Mouse (Mus musculus): ENCODE data around the gene Brk1. TPM values are rescaled to one million over a fixed set of nuclear protein-coding genes. Genes with fewer than 3 reads are reported as not detected.

Gene Brk1
- total and polyA plus RNA-seq, 3 experiments = 147 to 161 TPM; not detected in 1

GRCm38 (mm10) chr6:113612258-113612969 is 7.8 kb downstream of the Brk1 start:
- H3K9ac ChIP-seq (ENCODE audit: control insufficient read depth, low read depth, low read length, poor library complexity, severe bottlenecking) = no peak overlapping the region
- H3K79me2 ChIP-seq (ENCODE audit: control insufficient read depth, insufficient read depth, low read length, poor library complexity) = peaks cover 17% of the 10 kb centered on the region
- no peaks in the 10 kb centered on the region for H3K27me3 ChIP-seq (ENCODE audit: control insufficient read depth in 1 of 2, insufficient read depth in 2 of 2, low read length in 2 of 2)
- H3K4me3 ChIP-seq (ENCODE audit: control insufficient read depth in 1 of 2, insufficient read depth in 1 of 2, low read depth in 2 of 2, low read length in 2 of 2) = no peak overlapping the region
- TF ChIP-seq MXI1 (IDR thresholded peaks at IDR 0.05; ENCODE audit: low read depth, low read length) (no peak), ZMIZ1 (IDR thresholded peaks at IDR 0.05; ENCODE audit: low read depth, low read length) (no peak), E2F4 (IDR thresholded peaks at IDR 0.05; ENCODE audit: borderline replicate concordance, low read depth, low read length) (no peak), BHLHE40 (IDR thresholded peaks at IDR 0.05; ENCODE audit: borderline replicate concordance, low read depth, low read length) (no peak), TAL1 (IDR thresholded peaks at IDR 0.05; ENCODE audit: low read length) (no peak), POLR2AphosphoS2 (IDR thresholded peaks at IDR 0.05; ENCODE audit: low read length) (no peak), MYB (IDR thresholded peaks at IDR 0.05; ENCODE audit: low read depth, low read length) (no peak), USF2 (IDR thresholded peaks at IDR 0.05; ENCODE audit: borderline replicate concordance in 1 of 2, insufficient read depth in 1 of 2, low read depth in 1 of 2, low read length in 2 of 2) (no peak), TBP (IDR thresholded peaks at IDR 0.05; ENCODE audit: low read depth, low read length) (no peak), CTCF (IDR thresholded peaks at IDR 0.05 in 2 of 3, conservative IDR thresholded peaks at IDR 0.05 in 1 of 3; ENCODE audit: control insufficient read depth in 1 of 3, insufficient read depth in 1 of 3, low read depth in 2 of 3, low read length in 3 of 3, poor library complexity in 1 of 3, severe bottlenecking in 1 of 3) (no peak), CHD1 (IDR thresholded peaks at IDR 0.05; ENCODE audit: low read depth, low read length) (no peak), MEF2A (IDR thresholded peaks at IDR 0.05; ENCODE audit: extremely low read depth, insufficient replicate concordance, low read depth, low read length, poor library complexity, severe bottlenecking) (no peak), MAX (IDR thresholded peaks at IDR 0.05; ENCODE audit: low read length) (no peak), GABPA (IDR thresholded peaks at IDR 0.05; ENCODE audit: low read depth, low read length) (no peak), HCFC1 (IDR thresholded peaks at IDR 0.05; ENCODE audit: low read depth, low read length) (no peak), USF1 (IDR thresholded peaks at IDR 0.05; ENCODE audit: low read depth, low read length) (no peak)
- H3K36me3 ChIP-seq (ENCODE audit: control insufficient read depth in 1 of 2, insufficient read depth in 2 of 2, low read length in 2 of 2) = peaks cover 12 to 26% of the 10 kb centered on the region in 2 experiments
- H3K27ac ChIP-seq (ENCODE audit: control insufficient read depth, low read depth, low read length) = no peak overlapping the region
- DNase-seq (ENCODE audit: low read depth, low spot score) = no peak
- no peaks in the 10 kb centered on the region for H3K9me3 ChIP-seq (replicated peaks; ENCODE audit: insufficient read depth, low read length)
- no peaks in the 10 kb centered on the region for H3K4me1 ChIP-seq (ENCODE audit: control insufficient read depth in 1 of 2, insufficient read depth in 2 of 2, low read length in 2 of 2)

- no peak for DNase-seq (ENCODE audit: low read depth, low spot score)
- H3K9ac ChIP-seq (ENCODE audit: control insufficient read depth, low read depth, low read length, poor library complexity, severe bottlenecking) = no peak overlapping the region
- H3K27me3 ChIP-seq (ENCODE audit: control insufficient read depth in 1 of 2, insufficient read depth in 2 of 2, low read length in 2 of 2) = no peaks in the 10 kb centered on the region
- no peaks in the 10 kb centered on the region for H3K9me3 ChIP-seq (replicated peaks; ENCODE audit: insufficient read depth, low read length)
- 0 out of 4 replicates have a peak, but pooled peaks cover 0 to 4% of the 10 kb centered on the region in 2 experiments for H3K4me1 ChIP-seq (ENCODE audit: control insufficient read depth in 1 of 2, insufficient read depth in 2 of 2, low read length in 2 of 2)
- H3K27ac ChIP-seq (ENCODE audit: control insufficient read depth, low read depth, low read length) = no peak overlapping the region
- no peak overlapping the region for H3K4me3 ChIP-seq (ENCODE audit: control insufficient read depth in 1 of 2, insufficient read depth in 1 of 2, low read depth in 2 of 2, low read length in 2 of 2)
- H3K36me3 ChIP-seq (ENCODE audit: control insufficient read depth in 1 of 2, insufficient read depth in 2 of 2, low read length in 2 of 2) = peaks cover 12 to 24% of the 10 kb centered on the region in 2 experiments
- TF ChIP-seq USF2 (IDR thresholded peaks at IDR 0.05; ENCODE audit: borderline replicate concordance in 1 of 2, insufficient read depth in 1 of 2, low read depth in 1 of 2, low read length in 2 of 2) (no peak), MEF2A (IDR thresholded peaks at IDR 0.05; ENCODE audit: extremely low read depth, insufficient replicate concordance, low read depth, low read length, poor library complexity, severe bottlenecking) (no peak), POLR2AphosphoS2 (IDR thresholded peaks at IDR 0.05; ENCODE audit: low read length) (no peak), ETS1 (IDR thresholded peaks at IDR 0.05; ENCODE audit: low read depth, low read length) (no peak), GATA1 (IDR thresholded peaks at IDR 0.05; ENCODE audit: low read depth, low read length) (no peak), ZKSCAN1 (IDR thresholded peaks at IDR 0.05; ENCODE audit: low read depth, low read length) (no peak), TCF12 (IDR thresholded peaks at IDR 0.05; ENCODE audit: low read depth, low read length) (no peak), POLR2A (IDR thresholded peaks at IDR 0.05; ENCODE audit: control insufficient read depth in 1 of 2, insufficient read depth in 1 of 2, low read depth in 1 of 2, low read length in 2 of 2, poor library complexity in 1 of 2) (no peak), MYC (IDR thresholded peaks at IDR 0.05; ENCODE audit: low read depth, low read length) (no peak), MAX (IDR thresholded peaks at IDR 0.05; ENCODE audit: low read length) (no peak), ZMIZ1 (IDR thresholded peaks at IDR 0.05; ENCODE audit: low read depth, low read length) (no peak)
- H3K79me2 ChIP-seq (ENCODE audit: control insufficient read depth, insufficient read depth, low read length, poor library complexity) = peaks cover 7% of the 10 kb centered on the region
These were observed 9.6 kb downstream of the Brk1 start for GRCm38 (mm10) chr6:113614152-113614551.
